Mouse (Mus musculus) embryonic fibroblast, embryonic 13.5 days (primary cell): ENCODE data around the gene Lhfpl2.

ENCODE experiments used
- CTCF ChIP-seq: IDR thresholded peaks from 2 replicates; pipeline ENCODE4 v1.5.1; 2011; ENCODE audit warnings: mild to moderate bottlenecking, control low read depth, low read length, moderate library complexity, borderline replicate concordance; ENCODE audit not compliant: insufficient read depth
- POLR2A ChIP-seq: IDR thresholded peaks from 2 replicates; pipeline ENCODE4 v1.6.1; 2011; ENCODE audit warnings: low read depth, mild to moderate bottlenecking, control low read depth, low read length, moderate library complexity

DNA sequence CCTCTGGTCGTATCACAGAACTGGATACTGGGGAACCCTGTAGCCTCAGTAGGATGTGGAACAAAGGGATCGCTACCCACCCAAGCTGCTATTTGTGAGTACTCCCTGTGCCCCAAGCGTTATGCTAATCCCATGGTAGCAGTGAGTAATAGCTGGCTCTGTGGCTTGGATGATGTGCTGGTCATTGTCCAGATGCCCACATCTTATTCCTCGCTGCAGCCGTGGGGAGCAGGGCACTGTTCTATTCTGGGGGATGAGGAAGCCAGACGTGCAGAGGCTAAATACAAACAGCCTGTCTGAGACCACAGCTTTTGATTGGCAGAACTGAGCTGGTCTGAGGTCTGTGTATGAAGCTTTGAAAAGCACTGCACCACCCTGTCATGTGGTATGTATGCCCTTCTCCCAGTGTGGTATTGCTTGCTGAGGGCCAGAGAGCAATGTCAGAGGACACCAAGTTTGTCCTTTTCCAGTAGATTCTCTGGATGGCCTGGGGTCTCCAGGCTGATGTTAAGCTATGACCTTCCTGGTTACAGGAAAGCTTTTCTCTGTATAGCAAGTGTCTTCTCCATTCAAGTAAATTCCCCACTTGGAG, 111.8 kb downstream of the Lhfpl2 start:
- TF ChIP-seq CTCF, result no peak
- TF ChIP-seq POLR2A, result no peak
